12 mouse cellular contexts compared by ENCODE assay signal in genomic region chr5:64521969-64522368, GRCm38 (mm10).
DNase-seq lines count a peak whose midpoint lies in the region; TF ChIP-seq lines count a peak whose summit lies in the region.
"Had no signal": no experiment of that assay in that cellular context is flagged by ENCODE, and none has a peak within 500 bp of the region (broad histone marks: within the 10 kb centered on the region; RNA-seq: fewer than 3 reads in every experiment).

No protein-coding gene starts in this region.

- no peaks in the 10 kb centered on the region for H3K36me3 ChIP-seq in kidney, adult 2 months (ENCODE audit: control insufficient read depth, insufficient read depth, low read length)
- H3K36me3 ChIP-seq in thymus, adult 2 months (ENCODE audit: control insufficient read depth, insufficient read depth, low read length) = no peaks in the 10 kb centered on the region

- no peak overlapping the region for H3K27ac ChIP-seq in kidney, adult 2 months (ENCODE audit: insufficient read depth, low read depth, low read length)
- peak overlapping the region; percentile 39 for H3K27ac ChIP-seq in thymus, adult 2 months (ENCODE audit: control insufficient read depth, insufficient read depth, low read length)
- 0 out of 2 replicates have a peak overlapping the region, but pooled peaks have one; percentile 0 for H3K27ac ChIP-seq in embryonic fibroblast, embryonic 13.5 days (ENCODE audit: insufficient read depth, low read length)
- H3K27ac ChIP-seq: macrophage had no signal

- 0 out of 2 replicates have a peak, but pooled peaks cover 3% of the 10 kb centered on the region for H3K4me1 ChIP-seq in kidney, adult 2 months (ENCODE audit: control insufficient read depth, insufficient read depth, low read length)
- peaks cover 22% of the 10 kb centered on the region for H3K4me1 ChIP-seq in thymus, adult 2 months (replicated peaks; ENCODE audit: control insufficient read depth, insufficient read depth, low read length)
- H3K4me1 ChIP-seq in embryonic fibroblast, embryonic 13.5 days (ENCODE audit: control insufficient read depth, insufficient read depth, low read length) = peaks cover 3% of the 10 kb centered on the region

- intact Hi-C loops in gastrocnemius, postnatal 14 days (cut with DNase I; ENCODE audit: low total_unique reads) = no loop called here

- no peak; the same call in 1 of the 2 replicates for TF ChIP-seq CTCF in kidney, adult 2 months (conservative IDR thresholded peaks at IDR 0.05; ENCODE audit: insufficient read depth, insufficient read length, low read depth, low read length)
- 0 out of 2 replicates have a peak, but pooled peaks have one; percentile 32 for TF ChIP-seq CTCF in thymus, adult 2 months (IDR thresholded peaks at IDR 0.05; ENCODE audit: borderline replicate concordance, control insufficient read depth, extremely low read depth, insufficient read depth, low read length, poor library complexity)
- TF ChIP-seq CTCF in embryonic fibroblast, embryonic 13.5 days (IDR thresholded peaks at IDR 0.05; ENCODE audit: borderline replicate concordance, insufficient read depth, low read length) = peak; percentile 8; the same call in 1 of the 2 replicates

- H3K27me3 ChIP-seq in kidney, adult 2 months (replicated peaks; ENCODE audit: control insufficient read depth, insufficient read depth, low read length) = no peaks in the 10 kb centered on the region
- H3K27me3 ChIP-seq in thymus, adult 2 months (ENCODE audit: control insufficient read depth, insufficient read depth, low read length) = no peaks in the 10 kb centered on the region

- TF ChIP-seq POLR2A in kidney, adult 2 months (IDR thresholded peaks at IDR 0.05; ENCODE audit: low read depth, low read length) = no peak
- TF ChIP-seq POLR2A in thymus, adult 2 months (IDR thresholded peaks at IDR 0.05; ENCODE audit: control insufficient read depth, extremely low read depth, insufficient read depth, low read length, poor library complexity) = no peak
- no peak for TF ChIP-seq POLR2A in embryonic fibroblast, embryonic 13.5 days (IDR thresholded peaks at IDR 0.05; ENCODE audit: low read depth, low read length)

- no peak overlapping the region for H3K4me3 ChIP-seq in kidney, adult 2 months (ENCODE audit: insufficient read depth, low read depth, low read length)
- H3K4me3 ChIP-seq in thymus, adult 2 months (ENCODE audit: control insufficient read depth, insufficient read depth, low read length) = no peak overlapping the region
- H3K4me3 ChIP-seq in embryonic fibroblast, embryonic 13.5 days (ENCODE audit: insufficient read depth, low read length) = no peak overlapping the region

- DNase-seq in kidney, adult 2 months = peak; percentile 34
- DNase-seq in kidney, postnatal 10 days = no peak
- no peak for DNase-seq in thymus, adult 2 months
- no peak for DNase-seq in thymus, postnatal 10 days (ENCODE audit: low spot score in 2 of 2)
- peak; percentile 41 for DNase-seq in thymus, postnatal 25 days
- no peak for DNase-seq in gastrocnemius, postnatal 14 days
- DNase-seq in gastrocnemius, postnatal 4 days (ENCODE audit: low spot score in 2 of 2) = no peak
- DNase-seq: cerebellum, postnatal 36 days; kidney, adult 11 months; left cerebral cortex, postnatal 4 days had no signal

- 21% methylated on average over 5 of the region's 5 CpGs for WGBS in kidney, adult 2 months
- WGBS in thymus, adult 2 months = 2% methylated on average over 5 of the region's 5 CpGs

Comparison
In these comparisons a context has a peak if more than half of its experiments do, and no peak if none do; other contexts are left out.
1. DNase-seq: peak in kidney, adult 2 months (single experiment) and thymus, postnatal 25 days (single experiment); none in kidney, postnatal 10 days (single experiment), thymus, adult 2 months (single experiment), thymus, postnatal 10 days (0 of 2), gastrocnemius, postnatal 14 days (single experiment) and gastrocnemius, postnatal 4 days (0 of 2).